23 mouse cellular contexts compared by ENCODE assay signal in the genomic region with DNA sequence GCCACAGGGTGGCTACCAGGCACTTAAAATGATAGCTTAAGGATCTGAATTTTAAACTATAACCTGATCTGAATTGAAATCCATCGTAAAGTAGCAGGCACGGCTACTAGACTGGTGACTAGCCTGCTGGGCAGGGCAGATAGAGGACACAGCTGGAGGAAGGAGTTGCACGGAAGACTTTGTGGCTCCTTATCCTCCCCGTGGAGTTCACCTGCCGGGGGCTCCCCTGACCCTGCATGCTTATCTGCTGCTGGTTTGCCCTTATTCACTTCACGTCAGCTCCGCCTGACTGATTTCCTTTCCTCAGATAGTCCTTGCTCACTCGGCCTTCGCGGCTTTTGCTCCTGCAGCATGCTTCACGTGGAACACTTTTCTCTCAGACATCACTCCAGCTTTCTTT.
DNase-seq lines count a peak whose midpoint lies in the region; ATAC-seq and TF ChIP-seq lines count a peak whose summit lies in the region.
"Had no signal": no experiment of that assay in that cellular context is flagged by ENCODE, and none has a peak within 500 bp of the region (broad histone marks: within the 10 kb centered on the region; RNA-seq: fewer than 3 reads in every experiment).

No protein-coding gene starts in this region.

- H3K27me3 ChIP-seq in liver, embryonic 12.5 days (replicated peaks), result no peaks in the 10 kb centered on the region
- no peaks in the 10 kb centered on the region for H3K27me3 ChIP-seq in liver, postnatal 0 days (ENCODE audit: insufficient read depth, low read length)
- no peaks in the 10 kb centered on the region for H3K27me3 ChIP-seq in intestine, postnatal 0 days (replicated peaks; ENCODE audit: control insufficient read depth, insufficient read depth, low read length)
- H3K27me3 ChIP-seq: forebrain, embryonic 13.5 days; heart, embryonic 15.5 days; hindbrain, embryonic 15.5 days had no signal

- WGBS in liver, embryonic 12.5 days (ENCODE audit: insufficient replicate concordance), result 39% methylated on average over 11 of the region's 11 CpGs
- WGBS in liver, postnatal 0 days (ENCODE audit: insufficient replicate concordance), result 62% methylated on average over 11 of the region's 11 CpGs
- 41% methylated on average over 11 of the region's 11 CpGs for WGBS in intestine, postnatal 0 days

- no peaks in the 10 kb centered on the region for H3K9me3 ChIP-seq in liver, embryonic 12.5 days (replicated peaks)
- no peaks in the 10 kb centered on the region for H3K9me3 ChIP-seq in liver, postnatal 0 days (ENCODE audit: low read length)
- no peaks in the 10 kb centered on the region for H3K9me3 ChIP-seq in intestine, postnatal 0 days (ENCODE audit: control insufficient read depth)
- H3K9me3 ChIP-seq: embryonic facial prominence, embryonic 10.5 days; heart, embryonic 15.5 days; hindbrain, embryonic 10.5 days had no signal

- no peak for DNase-seq in liver, postnatal 0 days
- DNase-seq in T-cell, adult 2 months (ENCODE audit: low spot score), result no peak
- no peak for DNase-seq in cerebellum, postnatal 36 days
- DNase-seq in heart, postnatal 4 days, result no peak
- DNase-seq in cerebellum, adult 11-12 months, result no peak
- DNase-seq: adrenal gland, adult 8-10 months; adrenal gland, postnatal 36 days; cerebellum, adult 11 months; cerebellum, adult 9-10 months; cerebellum, postnatal 25 days; forebrain, postnatal 0 days; gastrocnemius, postnatal 14 days; heart, adult 2 months; heart, postnatal 14 days had no signal

- no peak for TF ChIP-seq CTCF in liver, postnatal 0 days (IDR thresholded peaks at IDR 0.05; ENCODE audit: low read depth)
- TF ChIP-seq CTCF in intestine, postnatal 0 days (IDR thresholded peaks at IDR 0.05; ENCODE audit: low read depth), result no peak

- H3K27ac ChIP-seq in liver, embryonic 12.5 days, result no peak overlapping the region
- no peak overlapping the region for H3K27ac ChIP-seq in liver, postnatal 0 days (ENCODE audit: low read depth)
- H3K27ac ChIP-seq in intestine, postnatal 0 days (ENCODE audit: low read depth, low read length), result no peak overlapping the region
- H3K27ac ChIP-seq: embryonic facial prominence, embryonic 10.5 days; forebrain, embryonic 13.5 days; heart, adult 2 months; heart, embryonic 15.5 days; hindbrain, embryonic 10.5 days; hindbrain, embryonic 15.5 days had no signal

- H3K9ac ChIP-seq in liver, embryonic 12.5 days, result no peak overlapping the region
- no peak overlapping the region for H3K9ac ChIP-seq in liver, postnatal 0 days (replicated peaks)
- H3K9ac ChIP-seq in intestine, postnatal 0 days (ENCODE audit: low read depth, low read length), result no peak overlapping the region
- H3K9ac ChIP-seq: forebrain, embryonic 13.5 days; forebrain, postnatal 0 days; heart, embryonic 15.5 days; hindbrain, embryonic 15.5 days had no signal

- peak; percentile 46; the same call in 1 of the 2 replicates for ATAC-seq in liver, embryonic 12.5 days
- ATAC-seq in liver, postnatal 0 days, result no peak
- ATAC-seq in intestine, postnatal 0 days, result peak; percentile 70
- ATAC-seq in megakaryocyte progenitor cell, adult 5-6 weeks (replicated peaks; ENCODE audit: poor library complexity), result peak; percentile 68
- ATAC-seq: forebrain, embryonic 13.5 days; forebrain, postnatal 0 days had no signal

- H3K4me3 ChIP-seq in liver, embryonic 12.5 days, result no peak overlapping the region
- H3K4me3 ChIP-seq in liver, postnatal 0 days (ENCODE audit: low read depth, low read length), result no peak overlapping the region
- H3K4me3 ChIP-seq in intestine, postnatal 0 days (ENCODE audit: low read depth, low read length), result no peak overlapping the region
- H3K4me3 ChIP-seq: embryonic facial prominence, embryonic 10.5 days; forebrain, embryonic 13.5 days; heart, adult 2 months; heart, embryonic 15.5 days; hindbrain, embryonic 10.5 days; hindbrain, embryonic 15.5 days had no signal

- TF ChIP-seq EP300 in liver, postnatal 0 days (IDR thresholded peaks at IDR 0.05; ENCODE audit: low read depth), result no peak

- no peaks in the 10 kb centered on the region for H3K4me1 ChIP-seq in liver, embryonic 12.5 days
- H3K4me1 ChIP-seq in liver, postnatal 0 days (ENCODE audit: insufficient read depth), result no peaks in the 10 kb centered on the region
- 0 out of 2 replicates have a peak, but pooled peaks cover 4% of the 10 kb centered on the region for H3K4me1 ChIP-seq in intestine, postnatal 0 days (replicated peaks; ENCODE audit: control insufficient read depth, insufficient read depth, low read length)
- H3K4me1 ChIP-seq: embryonic facial prominence, embryonic 10.5 days; heart, embryonic 15.5 days had no signal

- no peaks in the 10 kb centered on the region for H3K36me3 ChIP-seq in liver, embryonic 12.5 days
- no peaks in the 10 kb centered on the region for H3K36me3 ChIP-seq in liver, postnatal 0 days (replicated peaks; ENCODE audit: insufficient read depth, low read length)
- H3K36me3 ChIP-seq in intestine, postnatal 0 days (ENCODE audit: control insufficient read depth, insufficient read depth), result no peaks in the 10 kb centered on the region
- H3K36me3 ChIP-seq: embryonic facial prominence, embryonic 10.5 days; heart, embryonic 15.5 days; hindbrain, embryonic 10.5 days; hindbrain, embryonic 15.5 days had no signal

- H3K4me2 ChIP-seq in liver, embryonic 12.5 days, result no peak overlapping the region
- H3K4me2 ChIP-seq in liver, postnatal 0 days (ENCODE audit: low read depth, low read length), result no peak overlapping the region
- H3K4me2 ChIP-seq in intestine, postnatal 0 days (replicated peaks; ENCODE audit: low read depth), result no peak overlapping the region
- H3K4me2 ChIP-seq: forebrain, embryonic 13.5 days; heart, embryonic 11.5 days; heart, embryonic 15.5 days; hindbrain, embryonic 15.5 days had no signal
